Mouse (Mus musculus): ENCODE data around the gene Gm6525. TPM values are rescaled to one million over a fixed set of nuclear protein-coding genes. Genes with fewer than 3 reads are reported as not detected.

Gm6525 gene
- polyA plus RNA-seq, 1 experiment from 2014 or later = not detected

DNA sequence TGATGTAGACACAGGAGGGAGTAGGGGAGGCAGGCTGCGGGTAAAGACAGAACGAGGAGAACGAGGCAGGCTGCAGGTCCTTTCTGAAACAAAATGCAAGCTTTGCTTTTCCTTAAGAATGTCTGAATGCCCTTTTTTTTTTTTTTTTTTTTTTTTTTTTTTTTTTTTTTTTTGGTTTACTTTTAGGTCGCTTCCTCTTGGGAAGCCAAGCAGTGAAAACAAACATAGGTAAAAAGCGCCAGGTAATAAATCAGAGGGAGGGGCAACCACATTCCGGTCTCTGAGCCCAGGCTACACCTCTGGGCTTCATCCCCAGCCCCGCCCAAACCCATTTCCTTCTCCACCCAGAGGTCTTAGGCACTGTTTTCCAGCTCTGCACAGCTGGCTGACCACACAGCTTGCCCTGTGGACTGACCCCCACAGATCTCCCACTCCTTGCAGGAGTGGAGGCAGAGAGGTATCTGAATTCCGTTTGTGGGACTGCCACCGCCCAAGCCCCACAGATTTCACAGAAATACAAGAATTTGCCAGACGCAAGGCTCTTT is 15.8 kb downstream of the Gm6525 start:
- Histone ChIP-seq H3K4me3 (ENCODE audit: inconsistent target) (no peak overlapping the region), H3K36me3 (ENCODE audit: inconsistent target) (no peaks in the 10 kb centered on the region), H3K79me2 (ENCODE audit: inconsistent target) (no peaks in the 10 kb centered on the region), H3K27ac (no peak overlapping the region)
- WGBS (ENCODE audit: missing documents) = 23% methylated on average over 10 of the region's 10 CpGs

DNA sequence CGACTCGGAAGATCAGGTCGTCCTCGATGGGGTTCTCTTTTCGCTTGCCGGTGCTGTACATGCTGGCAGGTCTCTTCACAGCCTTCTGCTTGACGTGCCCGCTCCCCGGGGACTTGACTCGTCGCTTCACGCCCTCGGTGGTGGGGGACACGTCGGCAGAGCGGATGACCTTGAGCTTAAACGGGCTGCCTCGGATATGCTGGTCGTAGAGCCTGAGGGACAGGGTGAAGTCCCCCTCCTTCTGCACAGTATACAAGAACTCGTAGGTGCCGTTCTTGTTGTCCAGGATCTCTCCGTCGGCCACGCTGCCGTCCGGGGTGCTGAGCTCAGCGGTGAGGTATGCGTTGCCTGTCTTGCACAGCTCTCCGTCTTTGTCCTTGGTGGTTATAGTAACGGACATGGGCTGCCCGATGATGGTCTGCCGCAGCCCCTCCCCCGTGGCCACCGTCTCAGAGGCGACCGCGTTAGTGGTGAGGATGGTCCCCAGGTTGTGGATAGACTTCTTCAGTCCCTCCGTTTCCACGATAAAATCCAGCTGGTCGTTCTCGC is 16.7 kb downstream of the Gm6525 start:
- no peaks in the 10 kb centered on the region for H3K79me2 ChIP-seq (ENCODE audit: inconsistent target)
- H3K27ac ChIP-seq = no peak overlapping the region
- peak overlapping the region; percentile 3; the same call in 1 of the 2 replicates for H3K4me3 ChIP-seq (ENCODE audit: inconsistent target)
- no peaks in the 10 kb centered on the region for H3K36me3 ChIP-seq (ENCODE audit: inconsistent target)
- 9% methylated on average over 41 of the region's 41 CpGs for WGBS (ENCODE audit: missing documents)

DNA sequence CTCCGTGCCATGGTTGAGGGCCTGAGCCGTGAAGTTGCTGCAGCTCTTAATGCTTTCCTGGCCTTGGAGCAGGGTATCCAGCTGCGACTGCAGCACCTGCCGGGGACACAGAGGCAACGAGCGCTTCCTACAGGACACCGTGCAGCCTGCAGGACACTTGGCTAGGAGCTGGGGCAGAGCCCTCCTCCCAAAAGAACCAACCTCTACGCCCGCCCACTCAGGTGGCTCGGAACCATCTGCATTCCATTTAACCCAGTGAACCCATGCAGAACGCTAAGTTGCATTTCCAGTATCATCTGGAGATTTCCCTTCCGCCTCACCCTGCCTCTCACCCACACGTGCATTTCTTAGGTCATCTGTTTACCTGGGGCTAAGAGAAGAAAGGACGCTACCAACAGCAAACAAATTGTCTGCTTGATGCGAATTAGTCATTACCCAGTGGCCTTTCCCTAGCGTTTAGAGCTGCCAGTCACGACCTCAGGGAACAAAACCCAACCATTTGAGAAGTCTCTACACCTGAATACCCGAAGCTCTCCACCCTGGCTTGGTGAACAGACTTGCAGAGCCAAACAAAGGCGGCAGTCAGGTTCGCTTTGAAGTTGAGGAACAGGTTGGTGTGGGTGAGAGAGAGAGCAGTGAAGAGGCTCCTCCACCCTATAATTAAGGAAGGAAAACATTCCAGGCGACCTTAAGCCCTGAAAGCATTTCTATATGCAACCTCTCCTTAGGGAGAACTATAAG is 17.4 kb downstream of the Gm6525 start:
- 76% methylated on average over 21 of the region's 21 CpGs for WGBS (ENCODE audit: missing documents)
- Histone ChIP-seq H3K36me3 (ENCODE audit: inconsistent target) (no peaks in the 10 kb centered on the region), H3K27ac (no peak overlapping the region), H3K79me2 (ENCODE audit: inconsistent target) (no peaks in the 10 kb centered on the region), H3K4me3 (ENCODE audit: inconsistent target) (no peak overlapping the region)

DNA sequence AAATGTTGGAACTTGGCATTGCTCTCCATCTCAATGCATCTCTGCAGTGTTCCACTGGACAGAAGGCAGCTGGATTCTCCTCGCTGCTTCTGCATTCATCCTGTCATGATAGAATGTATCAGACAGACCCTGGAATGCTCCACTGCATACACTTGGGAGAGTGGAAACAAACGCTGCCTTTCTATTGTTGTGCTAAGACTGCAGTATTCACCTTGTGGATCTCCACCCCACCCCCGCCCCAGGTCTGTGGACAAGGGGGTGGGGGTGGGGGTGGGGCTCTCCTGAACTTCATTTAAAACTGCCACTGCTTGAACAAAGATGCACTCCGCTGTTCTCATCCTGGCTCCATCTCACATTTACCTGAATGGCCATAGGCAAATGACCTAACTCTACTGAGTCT is 20.0 kb downstream of the Gm6525 start:
- no peaks in the 10 kb centered on the region for H3K79me2 ChIP-seq (ENCODE audit: inconsistent target)
- no peak overlapping the region for H3K27ac ChIP-seq
- H3K36me3 ChIP-seq (ENCODE audit: inconsistent target) = no peaks in the 10 kb centered on the region
- H3K4me3 ChIP-seq (ENCODE audit: inconsistent target) = no peak overlapping the region
- 77% methylated on average over 4 of the region's 4 CpGs for WGBS (ENCODE audit: missing documents)

DNA sequence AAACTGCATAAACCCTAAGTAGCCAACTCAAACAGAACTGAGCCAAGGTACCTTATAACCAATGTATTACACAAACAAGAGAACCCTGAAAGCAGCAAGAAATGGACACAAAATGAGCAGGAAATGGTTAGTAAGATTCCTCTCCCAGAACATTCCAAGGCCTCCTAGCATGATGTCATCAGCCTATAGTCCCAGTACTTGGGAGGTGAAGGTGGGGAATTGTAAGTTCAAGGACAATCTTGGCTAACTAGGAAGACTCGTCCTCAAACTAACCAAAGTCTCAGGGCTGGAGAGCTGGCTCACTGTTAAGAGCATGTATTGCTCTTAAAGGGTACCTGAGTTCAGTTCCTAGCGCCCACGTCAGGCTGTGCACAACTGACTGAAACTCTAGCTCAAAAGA is 24.3 kb downstream of the Gm6525 start:
- Histone ChIP-seq H3K4me3 (ENCODE audit: inconsistent target) (no peak overlapping the region), H3K36me3 (ENCODE audit: inconsistent target) (no peaks in the 10 kb centered on the region), H3K27ac (no peak overlapping the region), H3K79me2 (ENCODE audit: inconsistent target) (no peaks in the 10 kb centered on the region)
- 85% methylated on average over 1 of the region's 3 CpGs for WGBS (ENCODE audit: missing documents)

DNA sequence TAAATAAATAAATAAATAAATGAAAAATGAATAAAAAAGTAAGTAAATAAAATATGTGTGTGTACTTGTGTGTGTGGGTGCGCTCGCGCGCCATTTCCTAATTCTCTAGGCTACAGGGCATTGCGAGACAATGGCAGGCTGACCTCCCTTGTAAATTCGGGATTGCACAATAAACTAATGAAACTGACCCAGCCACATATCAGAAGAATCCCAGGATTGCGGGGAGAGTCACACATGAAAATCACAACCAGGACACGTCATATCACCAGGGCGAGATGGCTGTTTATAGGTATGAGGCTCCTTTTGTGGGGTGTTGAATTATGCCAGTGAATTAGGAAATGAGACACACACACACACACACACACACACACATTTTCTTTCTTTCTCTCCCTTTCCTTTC is 25.6 kb downstream of the Gm6525 start:
- 92% methylated on average over 9 of the region's 9 CpGs for WGBS (ENCODE audit: missing documents)
- Histone ChIP-seq H3K36me3 (ENCODE audit: inconsistent target) (no peaks in the 10 kb centered on the region), H3K4me3 (ENCODE audit: inconsistent target) (no peak overlapping the region), H3K27ac (no peak overlapping the region), H3K79me2 (ENCODE audit: inconsistent target) (no peaks in the 10 kb centered on the region)

DNA sequence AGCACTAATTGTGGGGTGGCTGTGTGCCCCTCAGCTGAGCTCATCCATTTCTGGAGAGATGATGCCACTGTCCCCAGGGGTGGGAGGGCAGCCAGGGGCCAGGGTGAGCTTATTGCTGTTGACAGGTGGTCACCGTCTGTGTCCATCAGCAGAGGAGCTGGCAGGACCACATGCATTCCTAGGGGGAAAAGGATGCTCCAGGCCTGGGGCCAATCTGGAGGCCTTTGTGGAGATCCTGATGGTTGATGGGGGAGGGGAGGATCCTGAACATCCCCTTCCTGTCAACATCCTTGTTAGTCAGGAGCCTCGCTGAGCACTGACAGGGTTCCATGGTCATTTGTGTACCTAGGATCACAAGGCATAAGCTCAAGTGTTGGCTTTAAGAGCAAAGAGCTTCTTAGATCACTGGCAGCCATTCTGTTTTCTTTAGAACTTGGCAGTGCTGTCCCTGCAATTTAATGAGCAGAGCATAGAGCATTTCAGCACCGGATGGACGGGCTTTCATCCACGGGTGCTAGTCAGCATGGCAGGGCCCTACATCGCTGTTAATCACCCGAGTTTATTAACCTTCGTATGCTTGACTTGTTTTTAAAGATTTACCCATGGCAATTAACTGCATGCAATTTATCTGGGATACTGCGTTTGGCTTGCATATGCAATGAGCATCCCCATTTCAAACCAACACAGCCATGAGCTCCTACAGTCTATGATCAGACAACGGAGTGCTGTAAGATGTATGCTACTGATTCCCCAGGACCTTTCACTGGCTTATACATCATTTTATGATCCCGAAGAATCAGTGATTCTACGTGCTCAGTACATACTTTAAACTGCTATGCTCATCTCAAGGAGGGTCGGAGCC is 26.9 kb downstream of the Gm6525 start:
- H3K36me3 ChIP-seq (ENCODE audit: inconsistent target) = no peaks in the 10 kb centered on the region
- no peaks in the 10 kb centered on the region for H3K79me2 ChIP-seq (ENCODE audit: inconsistent target)
- no peak overlapping the region for H3K27ac ChIP-seq
- H3K4me3 ChIP-seq (ENCODE audit: inconsistent target) = no peak overlapping the region
- WGBS (ENCODE audit: missing documents) = 91% methylated on average over 13 of the region's 13 CpGs

DNA sequence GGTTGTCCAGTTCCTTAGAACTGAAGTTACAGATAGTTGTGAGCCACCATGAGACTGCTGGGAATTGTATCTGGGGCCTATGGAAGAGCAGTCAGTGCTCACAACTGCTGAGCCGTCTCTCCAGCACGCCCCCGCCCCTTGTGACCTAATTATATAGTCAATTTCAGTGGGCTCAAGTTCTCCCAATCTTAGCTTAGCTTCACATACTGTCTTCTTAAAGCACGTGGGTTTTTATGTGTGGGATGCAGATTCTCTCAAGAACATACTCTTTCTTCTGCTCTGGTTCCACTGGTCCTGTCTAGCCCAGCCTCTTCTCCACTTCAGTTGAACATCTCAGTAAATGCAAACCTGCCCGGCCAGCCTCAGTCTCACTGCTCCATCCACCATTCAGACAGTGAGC is 30.7 kb downstream of the Gm6525 start:
- Histone ChIP-seq H3K27ac (no peak overlapping the region), H3K79me2 (ENCODE audit: inconsistent target) (no peaks in the 10 kb centered on the region), H3K4me3 (ENCODE audit: inconsistent target) (no peak overlapping the region), H3K36me3 (ENCODE audit: inconsistent target) (no peaks in the 10 kb centered on the region)
- 91% methylated on average over 5 of the region's 5 CpGs for WGBS (ENCODE audit: missing documents)

DNA sequence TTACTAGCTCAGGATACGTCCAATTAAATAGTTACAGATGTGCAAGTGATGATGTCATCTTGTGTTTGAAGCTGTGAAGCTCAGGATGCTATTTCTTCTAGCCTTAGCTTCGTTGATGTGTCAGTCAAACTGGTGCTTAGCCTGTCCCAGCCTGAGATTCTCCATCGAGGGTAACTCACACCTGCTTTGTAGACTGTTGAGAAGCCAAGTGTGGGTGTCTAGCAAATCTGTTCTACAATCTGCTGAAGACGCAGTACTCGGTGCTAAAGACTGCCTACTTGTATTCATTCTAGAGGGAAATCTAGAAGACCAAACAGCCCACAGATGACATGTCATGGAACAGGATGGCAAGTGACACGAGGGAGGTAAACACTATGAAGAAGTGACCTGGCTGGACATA is 31.7 kb downstream of the Gm6525 start:
- Histone ChIP-seq H3K36me3 (ENCODE audit: inconsistent target) (no peaks in the 10 kb centered on the region), H3K27ac (no peak overlapping the region), H3K4me3 (ENCODE audit: inconsistent target) (no peak overlapping the region), H3K79me2 (ENCODE audit: inconsistent target) (no peaks in the 10 kb centered on the region)
- WGBS (ENCODE audit: missing documents) = 86% methylated on average over 6 of the region's 6 CpGs

DNA sequence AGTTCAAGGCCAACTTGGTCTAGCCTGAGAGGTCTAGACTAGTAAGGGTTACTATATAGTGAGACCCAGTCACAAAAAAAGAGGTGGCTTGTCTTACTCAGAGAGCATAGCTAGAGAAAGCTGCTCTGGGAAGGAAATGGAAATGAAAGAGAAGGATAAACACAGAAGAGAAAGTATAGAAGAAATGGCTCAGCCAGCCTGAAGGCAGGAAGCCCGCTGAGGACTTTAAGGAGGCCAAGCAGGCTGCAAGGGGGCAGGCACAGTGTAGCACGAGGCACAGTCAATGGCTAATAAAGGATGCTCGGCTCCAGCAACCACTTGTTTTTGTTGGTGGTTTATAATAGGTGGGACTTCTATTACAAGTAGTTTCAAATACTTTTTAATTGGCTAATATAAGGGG is 32.2 kb downstream of the Gm6525 start:
- Histone ChIP-seq H3K79me2 (ENCODE audit: inconsistent target) (no peaks in the 10 kb centered on the region), H3K4me3 (ENCODE audit: inconsistent target) (no peak overlapping the region), H3K27ac (no peak overlapping the region), H3K36me3 (ENCODE audit: inconsistent target) (no peaks in the 10 kb centered on the region)
- 94% methylated on average over 3 of the region's 3 CpGs for WGBS (ENCODE audit: missing documents)

DNA sequence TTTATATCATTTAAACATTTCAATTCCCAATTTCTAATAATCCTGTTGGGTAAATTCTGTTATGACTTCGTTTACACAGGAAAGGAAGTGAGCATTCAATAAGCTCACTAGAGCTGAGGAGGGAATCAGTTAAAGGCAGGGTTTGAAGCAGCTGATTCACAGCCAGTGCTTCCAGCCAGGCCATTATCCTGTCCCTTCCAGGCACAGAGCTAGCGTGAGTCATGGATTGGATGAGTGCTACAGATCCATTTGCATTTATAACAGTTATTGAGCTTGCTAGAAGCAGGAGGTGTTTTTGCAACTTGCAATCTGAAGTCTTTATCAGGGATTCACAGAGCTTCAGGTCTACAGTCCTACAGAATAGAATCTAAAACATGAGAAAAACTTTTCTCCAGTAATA is 33.5 kb downstream of the Gm6525 start:
- WGBS (ENCODE audit: missing documents) = 81% methylated on average over 2 of the region's 2 CpGs
- H3K4me3 ChIP-seq (ENCODE audit: inconsistent target) = no peak overlapping the region
- H3K27ac ChIP-seq = no peak overlapping the region
- no peaks in the 10 kb centered on the region for H3K79me2 ChIP-seq (ENCODE audit: inconsistent target)
- no peaks in the 10 kb centered on the region for H3K36me3 ChIP-seq (ENCODE audit: inconsistent target)

DNA sequence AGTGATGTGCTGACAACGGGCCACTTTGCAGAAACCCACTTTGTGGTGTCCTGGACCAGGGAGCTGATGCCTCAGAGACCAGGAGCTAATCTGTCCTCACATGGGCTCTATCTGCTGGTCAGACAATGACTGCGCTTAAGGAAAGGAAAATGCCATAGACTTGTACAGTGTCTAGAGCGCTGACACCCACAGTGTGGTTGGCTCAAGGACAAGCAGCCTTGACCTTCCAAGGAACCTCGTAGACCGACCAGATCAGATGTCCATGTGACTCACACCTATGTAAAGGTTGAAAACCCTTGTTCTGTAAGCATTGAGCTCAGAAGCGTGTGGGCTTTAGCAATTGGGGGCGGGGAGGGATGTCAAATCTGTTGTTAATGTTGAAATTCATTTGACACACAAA is 34.6 kb downstream of the Gm6525 start:
- no peaks in the 10 kb centered on the region for H3K36me3 ChIP-seq (ENCODE audit: inconsistent target)
- no peaks in the 10 kb centered on the region for H3K79me2 ChIP-seq (ENCODE audit: inconsistent target)
- WGBS (ENCODE audit: missing documents) = 92% methylated on average over 7 of the region's 7 CpGs
- no peak overlapping the region for H3K27ac ChIP-seq
- H3K4me3 ChIP-seq (ENCODE audit: inconsistent target) = no peak overlapping the region

DNA sequence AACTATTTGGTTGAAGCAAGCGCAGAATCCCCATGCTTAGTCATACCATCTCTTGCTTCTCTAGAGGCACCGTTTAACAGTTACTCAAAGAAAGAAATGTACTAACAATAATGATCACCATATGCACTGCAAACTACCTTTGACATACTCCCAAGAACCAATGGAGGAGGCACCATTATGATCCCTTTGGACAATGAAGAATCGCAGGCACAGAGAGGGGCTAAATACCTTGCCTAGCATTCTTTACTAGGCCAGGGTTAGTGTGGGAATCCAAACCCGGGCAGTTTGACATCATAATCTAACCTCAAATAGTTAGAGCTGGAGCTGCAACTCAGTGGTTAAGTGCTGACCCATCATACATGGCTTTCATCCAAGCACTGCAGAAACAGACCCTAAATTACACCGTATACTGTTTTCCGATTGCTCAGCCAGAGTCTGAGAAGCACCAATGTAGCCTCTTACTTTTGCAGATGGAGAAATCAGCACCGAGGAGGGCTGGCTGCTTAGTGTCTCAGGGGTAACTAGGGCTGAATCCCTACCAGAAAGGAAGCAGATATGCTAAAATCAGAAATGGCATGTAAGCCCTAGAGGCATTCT is 35.1 kb downstream of the Gm6525 start:
- Histone ChIP-seq H3K36me3 (ENCODE audit: inconsistent target) (no peaks in the 10 kb centered on the region), H3K27ac (no peak overlapping the region), H3K79me2 (ENCODE audit: inconsistent target) (no peaks in the 10 kb centered on the region), H3K4me3 (ENCODE audit: inconsistent target) (no peak overlapping the region)
- WGBS (ENCODE audit: missing documents) = 43% methylated on average over 7 of the region's 7 CpGs

DNA sequence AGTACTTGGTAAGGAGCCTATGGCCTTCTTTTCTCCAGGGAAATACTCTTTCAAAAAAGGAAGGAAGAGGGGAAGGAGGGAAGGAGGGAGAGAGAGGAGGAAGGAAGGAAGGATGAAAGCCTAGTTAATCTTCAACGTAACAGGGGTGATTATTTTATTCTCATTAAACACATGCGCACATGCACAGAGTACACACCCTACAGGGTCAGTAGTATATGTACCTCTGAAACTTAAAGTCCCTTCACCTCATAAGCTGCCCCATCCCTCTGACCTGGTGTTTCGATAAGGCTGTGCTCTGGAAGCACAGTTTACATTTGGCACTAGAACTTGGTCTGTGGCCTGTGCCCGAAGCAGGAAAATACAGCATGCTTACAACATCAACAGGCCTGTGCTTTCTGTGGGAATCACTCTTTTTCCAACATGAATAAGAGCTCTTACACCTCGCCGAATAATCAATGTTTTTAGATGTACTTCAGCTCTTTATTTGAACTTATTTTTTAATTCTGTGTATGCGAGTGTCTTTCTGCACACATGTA is 37.5 kb downstream of the Gm6525 start:
- WGBS (ENCODE audit: missing documents) = 87% methylated on average over 7 of the region's 7 CpGs

More for the DNA sequence above, 37.5 kb downstream of the Gm6525 start:
- H3K27ac ChIP-seq = no peak overlapping the region
- no peak overlapping the region for H3K4me3 ChIP-seq (ENCODE audit: inconsistent target)
- no peaks in the 10 kb centered on the region for H3K36me3 ChIP-seq (ENCODE audit: inconsistent target)
- no peaks in the 10 kb centered on the region for H3K79me2 ChIP-seq (ENCODE audit: inconsistent target)
